Mouse (Mus musculus) kidney, postnatal 25 days (tissue): ENCODE data around the gene Ggnbp2.

ENCODE experiments used
- DNase-seq, 2 experiments: peaks; one replicate each; pipeline ENCODE4 v3.0.0; 2021; ENCODE audit warnings: mixed read lengths in 2 of 2

Gene Ggnbp2

GRCm38 (mm10) chr11:84822487-84822886 lies 48.1 kb downstream of the Ggnbp2 start:
- peak in 1 of 2 experiments; percentile 34 for DNase-seq

GRCm38 (mm10) chr11:84821131-84821770 lies 49.4 kb downstream of the Ggnbp2 start:
- no peak for DNase-seq

GRCm38 (mm10) chr11:84818961-84819692 lies 51.5 kb downstream of the Ggnbp2 start, which contains the start of gene Mrm1:
Gene Mrm1, minus strand, starts transcription at chr11:84819515.
- DNase-seq, result peak; percentile 97 to 98

- peak; percentile 86 to 89 for DNase-seq
Measured at GRCm38 (mm10) chr11:84818085-84818960, 52.3 kb downstream of the Ggnbp2 start.

- no peak for DNase-seq
Measured at GRCm38 (mm10) chr11:84817362-84817761, 53.3 kb downstream of the Ggnbp2 start.

GRCm38 (mm10) chr11:84813724-84814510 lies 56.7 kb downstream of the Ggnbp2 start:
- peak; percentile 64 to 78 for DNase-seq

GRCm38 (mm10) chr11:84804373-84804772 lies 66.2 kb downstream of the Ggnbp2 start:
- DNase-seq, result no peak

GRCm38 (mm10) chr11:84797627-84798353 lies 72.8 kb downstream of the Ggnbp2 start:
- peak; percentile 62 to 82 for DNase-seq

- DNase-seq, result no peak
Measured at GRCm38 (mm10) chr11:84797026-84797425, 73.6 kb downstream of the Ggnbp2 start.

- DNase-seq, result peak; percentile 74 to 77
Measured at GRCm38 (mm10) chr11:84794496-84795113, 76.0 kb downstream of the Ggnbp2 start.

GRCm38 (mm10) chr11:84793545-84793944 lies 77.1 kb downstream of the Ggnbp2 start:
- DNase-seq, result no peak

GRCm38 (mm10) chr11:84790383-84790782 lies 80.2 kb downstream of the Ggnbp2 start:
- DNase-seq, result no peak
